Mouse (Mus musculus) erythroblast, embryonic 14.5 days (primary cell): ENCODE data around the gene Rps3a1. TPM values are rescaled to one million over a fixed set of nuclear protein-coding genes. Genes with fewer than 3 reads are reported as not detected.
"Not testable (repeated sequence)": the region's sequence is repeated elsewhere in the genome, so short reads cannot be mapped to it uniquely, and the experiment has no call there.

Experiments used
- H3K27me3 ChIP-seq: 2 replicates; pipeline ENCODE4 v1.6.1; 2012; ENCODE audit warnings: inconsistent platforms; ENCODE audit not compliant: control insufficient read depth
- H3K36me3 ChIP-seq: 2 replicates; pipeline ENCODE4 v1.6.1; 2012; ENCODE audit warnings: mild to moderate bottlenecking, inconsistent platforms; ENCODE audit not compliant: control insufficient read depth
- H3K4me1 ChIP-seq: 2 replicates; pipeline ENCODE4 v1.6.1; 2012; ENCODE audit warnings: inconsistent platforms; ENCODE audit not compliant: control insufficient read depth
- H3K4me3 ChIP-seq: replicated peaks from 2 replicates; pipeline ENCODE3; 2012; ENCODE audit warnings: moderate library complexity, mild to moderate bottlenecking, inconsistent platforms
- H3K9me3 ChIP-seq: 2 replicates; pipeline ENCODE4 v1.6.1; 2012; ENCODE audit warnings: low read length, inconsistent platforms, mixed read lengths; ENCODE audit not compliant: control insufficient read depth
- GATA1 ChIP-seq: IDR thresholded peaks from 2 replicates; pipeline ENCODE4 v1.6.1; 2012; ENCODE audit warnings: low read length, inconsistent platforms, mixed read lengths
- TAL1 ChIP-seq: IDR thresholded peaks from 3 replicates; pipeline ENCODE4 v1.6.1; 2012; ENCODE audit warnings: low read length, inconsistent platforms, mixed read lengths
- polyA plus RNA-seq: library from polyadenylated mRNA; stranded (reverse); fragments of >175 nt; gene quantifications from 2 replicates; pipeline ENCODE4 v1.2.3, GENCODE M21; 2012

Rps3a1 gene
- polyA plus RNA-seq, 1 experiment: 20.8 TPM

DNA sequence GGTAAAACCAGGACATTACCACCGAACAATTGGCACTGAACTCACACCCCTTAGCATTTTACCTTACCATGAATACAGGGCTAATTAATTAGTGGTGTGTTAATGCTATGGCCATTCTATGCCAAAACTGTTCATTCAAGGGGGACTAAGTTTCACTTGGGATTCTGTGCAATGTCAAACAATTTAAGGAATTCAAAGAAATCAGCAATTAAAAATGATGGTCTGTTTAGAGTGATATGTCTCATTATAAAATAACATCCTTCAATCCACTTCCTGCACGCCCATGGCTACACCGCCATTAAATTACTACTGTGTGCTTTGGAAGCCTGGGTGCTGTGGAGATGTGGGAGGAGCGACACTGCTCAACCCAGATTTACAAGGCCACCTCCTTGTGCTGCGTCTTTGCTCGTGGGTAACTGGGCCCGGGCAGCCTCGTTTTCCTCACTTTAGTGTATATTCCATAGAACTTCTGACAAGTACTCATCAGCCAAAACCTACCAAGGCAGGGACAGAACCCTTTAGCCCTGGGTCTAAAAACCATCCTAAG, 36.3 kb downstream of the Rps3a1 start:
- H3K9me3 ChIP-seq: 0 out of 2 replicates have a peak, but pooled peaks cover 2% of the 10 kb centered on the region
- no peaks in the 10 kb centered on the region for H3K27me3 ChIP-seq
- TF ChIP-seq TAL1 (no peak), GATA1 (no peak)
- no peak overlapping the region for H3K4me3 ChIP-seq
- H3K36me3 ChIP-seq: peaks cover 28% of the 10 kb centered on the region
- peaks cover 78% of the 10 kb centered on the region for H3K4me1 ChIP-seq

DNA sequence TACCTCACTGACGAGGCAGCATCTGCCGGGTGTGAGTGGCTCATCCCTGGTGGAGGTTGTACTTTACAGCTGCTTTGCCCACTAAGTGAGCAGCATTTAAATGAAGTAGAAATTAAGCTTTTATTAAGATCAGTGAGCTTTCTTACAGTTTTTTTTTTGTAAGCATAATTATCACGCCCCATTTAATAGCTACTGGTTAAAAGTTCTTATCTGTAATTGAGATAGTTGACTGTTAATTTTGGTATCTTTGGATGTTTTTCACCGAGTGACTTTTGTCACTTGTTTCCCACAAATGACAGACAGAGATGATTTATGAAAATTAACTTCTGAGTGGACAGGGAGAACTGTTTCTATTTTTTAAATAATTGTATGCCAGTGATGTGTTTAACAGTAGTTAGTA, 37.6 kb downstream of the Rps3a1 start:
- Histone ChIP-seq H3K4me3 (peak overlapping the region; percentile 56), H3K27me3 (no peaks in the 10 kb centered on the region), H3K9me3 (0 out of 2 replicates have a peak, but pooled peaks cover 2% of the 10 kb centered on the region), H3K4me1 (peaks cover 69% of the 10 kb centered on the region), H3K36me3 (peaks cover 25% of the 10 kb centered on the region)
- TF ChIP-seq GATA1 (no peak), TAL1 (no peak)

- Histone ChIP-seq H3K4me1 (peaks cover 69% of the 10 kb centered on the region), H3K4me3 (peak overlapping the region; percentile 56), H3K36me3 (peaks cover 26% of the 10 kb centered on the region)
- H3K27me3 ChIP-seq, H3K9me3 ChIP-seq: not testable (repeated sequence)
These were observed 38.1 kb downstream of the Rps3a1 start for GRCm38 (mm10) chr3:86104433-86104832.

- H3K4me3 ChIP-seq: peak overlapping the region; percentile 56
- peaks cover 26% of the 10 kb centered on the region for H3K36me3 ChIP-seq
- no peak for TF ChIP-seq TAL1
- peaks cover 64% of the 10 kb centered on the region for H3K4me1 ChIP-seq
- no peaks in the 10 kb centered on the region for H3K27me3 ChIP-seq
- 0 out of 2 replicates have a peak, but pooled peaks cover 2% of the 10 kb centered on the region for H3K9me3 ChIP-seq
These were observed 38.8 kb downstream of the Rps3a1 start for GRCm38 (mm10) chr3:86103449-86104291.

DNA sequence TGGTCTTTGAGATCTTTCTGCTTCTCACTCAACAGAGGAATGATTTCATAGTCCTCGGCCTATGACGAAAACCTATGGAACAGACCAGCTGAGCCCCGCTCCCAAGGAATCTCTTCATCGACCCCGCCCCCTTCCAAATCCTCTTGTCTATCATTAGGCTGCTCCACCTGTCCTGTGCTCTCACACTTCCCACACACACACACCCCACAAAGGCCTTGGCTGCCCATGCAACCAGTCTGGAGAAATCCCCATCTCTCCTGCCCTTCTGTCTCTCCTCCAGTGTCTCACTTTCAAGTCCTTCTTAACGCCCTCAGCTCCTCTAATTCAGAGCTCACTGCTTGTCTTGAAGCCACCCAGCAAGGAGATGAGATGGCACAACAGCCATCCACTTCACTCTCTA, 40.5 kb downstream of the Rps3a1 start:
- no peaks in the 10 kb centered on the region for H3K27me3 ChIP-seq
- peaks cover 47% of the 10 kb centered on the region for H3K4me1 ChIP-seq
- no peak overlapping the region for H3K4me3 ChIP-seq
- no peaks in the 10 kb centered on the region for H3K9me3 ChIP-seq
- H3K36me3 ChIP-seq: peaks cover 19% of the 10 kb centered on the region
- TF ChIP-seq TAL1: no peak
- TF ChIP-seq GATA1: no peak

- no peaks in the 10 kb centered on the region for H3K27me3 ChIP-seq
- H3K4me3 ChIP-seq: no peak overlapping the region
- no peaks in the 10 kb centered on the region for H3K4me1 ChIP-seq
- H3K36me3 ChIP-seq: peaks cover 3% of the 10 kb centered on the region; the same call in 1 of the 2 replicates
- TF ChIP-seq TAL1 (no peak), GATA1 (no peak)
- no peaks in the 10 kb centered on the region for H3K9me3 ChIP-seq
These were observed 48.6 kb downstream of the Rps3a1 start for GRCm38 (mm10) chr3:86093907-86094306.

GRCm38 (mm10) chr3:86093213-86093845, 49.2 kb downstream of the Rps3a1 start:
- H3K27me3 ChIP-seq: no peaks in the 10 kb centered on the region
- TF ChIP-seq TAL1 (no peak), GATA1 (no peak)

More at GRCm38 (mm10) chr3:86093213-86093845, 49.2 kb downstream of the Rps3a1 start:
- Histone ChIP-seq H3K36me3 (peaks cover 3% of the 10 kb centered on the region; the same call in 1 of the 2 replicates), H3K4me3 (no peak overlapping the region), H3K9me3 (no peaks in the 10 kb centered on the region), H3K4me1 (no peaks in the 10 kb centered on the region)

Other genes starting within 250 kb of the Rps3a1 start
- 0.11 and 0.37 TPM in 2 replicates for gene Sh3d19, start 171.6 kb downstream of the Rps3a1 start, polyA plus RNA-seq
- gene Prss48, start 140.2 kb downstream of the Rps3a1 start, polyA plus RNA-seq: not detected in 2 replicates
- gene Lrba, start 82.0 kb upstream of the Rps3a1 start, polyA plus RNA-seq: 2.1 and 2.3 TPM in 2 replicates